Mouse (Mus musculus): ENCODE data around the gene Sept11.

The Sept11 gene

GRCm38 (mm10) chr5:93095301-93095700 is 2.1 kb downstream of the Sept11 start:
- no peak for DNase-seq (ENCODE audit: low spot score)

- DNase-seq (ENCODE audit: low spot score) = no peak
Observed at GRCm38 (mm10) chr5:93097204-93097906, 4.1 kb downstream of the Sept11 start.

- no peak for DNase-seq (ENCODE audit: low spot score)
Observed at GRCm38 (mm10) chr5:93098219-93098618, 5.0 kb downstream of the Sept11 start.

- no peak for DNase-seq (ENCODE audit: low spot score)
Observed at GRCm38 (mm10) chr5:93098811-93099210, 5.6 kb downstream of the Sept11 start.

GRCm38 (mm10) chr5:93100906-93101305 is 7.7 kb downstream of the Sept11 start:
- DNase-seq (ENCODE audit: low spot score) = no peak

GRCm38 (mm10) chr5:93101371-93101791 is 8.1 kb downstream of the Sept11 start:
- DNase-seq (ENCODE audit: low spot score) = no peak

GRCm38 (mm10) chr5:93103603-93104002 is 10.4 kb downstream of the Sept11 start:
- DNase-seq (ENCODE audit: low spot score) = no peak

- no peak for DNase-seq (ENCODE audit: low spot score)
Observed at GRCm38 (mm10) chr5:93104987-93105823, 12.0 kb downstream of the Sept11 start.

GRCm38 (mm10) chr5:93106048-93106447 is 12.8 kb downstream of the Sept11 start:
- no peak for DNase-seq (ENCODE audit: low spot score)

- DNase-seq (ENCODE audit: low spot score) = no peak
Observed at GRCm38 (mm10) chr5:93108703-93109102, 15.5 kb downstream of the Sept11 start.

- DNase-seq (ENCODE audit: low spot score) = no peak
Observed at GRCm38 (mm10) chr5:93109555-93109954, 16.3 kb downstream of the Sept11 start.

- DNase-seq (ENCODE audit: low spot score) = no peak
Observed at GRCm38 (mm10) chr5:93112290-93112689, 19.1 kb downstream of the Sept11 start.

- no peak for DNase-seq (ENCODE audit: low spot score)
Observed at GRCm38 (mm10) chr5:93113517-93113916, 20.3 kb downstream of the Sept11 start.

- no peak for DNase-seq (ENCODE audit: low spot score)
Observed at GRCm38 (mm10) chr5:93114515-93114914, 21.3 kb downstream of the Sept11 start.

GRCm38 (mm10) chr5:93115059-93115458 is 21.8 kb downstream of the Sept11 start:
- no peak for DNase-seq (ENCODE audit: low spot score)

- DNase-seq (ENCODE audit: low spot score) = no peak
Observed at GRCm38 (mm10) chr5:93115854-93116253, 22.6 kb downstream of the Sept11 start.

- no peak for DNase-seq (ENCODE audit: low spot score)
Observed at GRCm38 (mm10) chr5:93117648-93118047, 24.4 kb downstream of the Sept11 start.

- no peak for DNase-seq (ENCODE audit: low spot score)
Observed at GRCm38 (mm10) chr5:93121660-93122059, 28.4 kb downstream of the Sept11 start.

- no peak for DNase-seq (ENCODE audit: low spot score)
Observed at GRCm38 (mm10) chr5:93124031-93124826, 31.0 kb downstream of the Sept11 start.

GRCm38 (mm10) chr5:93125325-93125724 is 32.1 kb downstream of the Sept11 start:
- DNase-seq (ENCODE audit: low spot score) = no peak

- DNase-seq (ENCODE audit: low spot score) = no peak
Observed at GRCm38 (mm10) chr5:93126222-93126929, 33.1 kb downstream of the Sept11 start.

Measured in urinary bladder, postnatal 14 days (tissue).